Mouse (Mus musculus) CH12.LX (cell line): Measurements from ENCODE around the gene Tldc1. TPM values are rescaled to one million over a fixed set of nuclear protein-coding genes. Genes with fewer than 3 reads are reported as not detected.

Source experiments
- DNase-seq: peaks from one replicate; pipeline ENCODE4 v3.0.0-alpha.2; 2013; ENCODE audit errors: extremely low read depth
- H3K27ac ChIP-seq: 2 replicates; pipeline ENCODE4 v1.5.1; 2012; ENCODE audit warnings: low read depth, mild to moderate bottlenecking, control low read depth, moderate library complexity; ENCODE audit not compliant: insufficient read depth
- H3K27me3 ChIP-seq: replicated peaks from 2 replicates; pipeline ENCODE3; 2012; ENCODE audit warnings: inconsistent platforms
- H3K36me3 ChIP-seq, 2 experiments: replicated peaks in 1 of 2; 2 replicates each; pipeline versions ENCODE3 to v1.6.1; 2012; ENCODE audit warnings: inconsistent platforms in 1 of 2, low read length in 1 of 2, mild to moderate bottlenecking in 1 of 2, mixed read lengths in 1 of 2, moderate library complexity in 1 of 2; ENCODE audit not compliant: control insufficient read depth in 1 of 2, insufficient read depth in 1 of 2
- H3K4me1 ChIP-seq, 2 experiments: 2 replicates each; pipeline ENCODE4 v1.6.1; 2012; ENCODE audit warnings: inconsistent platforms in 1 of 2, moderate library complexity in 1 of 2; ENCODE audit not compliant: insufficient read depth in 2 of 2, control insufficient read depth in 1 of 2
- H3K4me2 ChIP-seq: 2 replicates; pipeline ENCODE4 v1.6.1; 2012; ENCODE audit warnings: low read depth, mild to moderate bottlenecking, control low read depth; ENCODE audit not compliant: poor library complexity, insufficient read depth, severe bottlenecking
- H3K4me3 ChIP-seq, 3 experiments: fragments of 150-350 bp in 1 of 3; sonication (generic) in 1 of 3; replicated peaks in 1 of 3; 2 replicates each; pipeline versions ENCODE3 to v1.5.1; 2011 to 2012; ENCODE audit warnings: low read depth in 2 of 3, low read length in 2 of 3, mild to moderate bottlenecking in 2 of 3, moderate library complexity in 2 of 3, control low read depth in 1 of 3, improper control_type of control experiment in 1 of 3, inconsistent platforms in 1 of 3, mixed read lengths in 1 of 3; ENCODE audit not compliant: poor library complexity in 1 of 3
- H3K79me2 ChIP-seq: replicated peaks from 2 replicates; pipeline ENCODE4 v1.6.1; 2012; ENCODE audit warnings: mild to moderate bottlenecking, moderate library complexity; ENCODE audit not compliant: control insufficient read depth, poor library complexity, insufficient read depth, severe bottlenecking; ENCODE audit errors: extremely low read depth
- H3K9ac ChIP-seq: 2 replicates; pipeline ENCODE4 v1.6.1; 2012; ENCODE audit warnings: low read depth, mild to moderate bottlenecking, control low read depth, moderate library complexity; ENCODE audit not compliant: insufficient read depth
- H3K9me3 ChIP-seq: replicated peaks from 2 replicates; pipeline ENCODE3; 2012; ENCODE audit warnings: low read length, inconsistent platforms, mixed read lengths
- BHLHE40 ChIP-seq: IDR thresholded peaks from 2 replicates; pipeline ENCODE4 v1.6.1; 2011; ENCODE audit warnings: mild to moderate bottlenecking, low read depth, low read length, improper control_type of control experiment
- CHD1 ChIP-seq: IDR thresholded peaks from 2 replicates; pipeline ENCODE4 v1.6.1; 2012; ENCODE audit warnings: low read depth, low read length, improper control_type of control experiment, inconsistent platforms
- CTCF ChIP-seq, 2 experiments: IDR thresholded peaks in 1 of 2; conservative IDR thresholded peaks in 1 of 2; 2 replicates each; pipeline ENCODE4 v1.5.1; 2011 to 2012; ENCODE audit warnings: low read depth in 2 of 2, low read length in 2 of 2, improper control_type of control experiment in 1 of 2, inconsistent platforms in 1 of 2, mild to moderate bottlenecking in 1 of 2, moderate library complexity in 1 of 2
- ELF1 ChIP-seq: IDR thresholded peaks from 2 replicates; pipeline ENCODE4 v1.6.1; 2014; ENCODE audit warnings: low read depth, mild to moderate bottlenecking, inconsistent platforms, low read length, improper control_type of control experiment
- ETS1 ChIP-seq: conservative IDR thresholded peaks from 2 replicates; pipeline ENCODE4 v1.6.1; 2012; ENCODE audit warnings: low read depth, mild to moderate bottlenecking, inconsistent platforms, low read length, improper control_type of control experiment, moderate library complexity
- JUND ChIP-seq: conservative IDR thresholded peaks from 2 replicates; pipeline ENCODE4 v1.6.1; 2011; ENCODE audit warnings: low read depth, low read length, improper control_type of control experiment
- MAX ChIP-seq: IDR thresholded peaks from 2 replicates; pipeline ENCODE4 v1.6.1; 2011; ENCODE audit warnings: low read length, improper control_type of control experiment
- MAZ ChIP-seq: IDR thresholded peaks from 2 replicates; pipeline ENCODE4 v1.6.1; 2012; ENCODE audit warnings: low read depth, mild to moderate bottlenecking, inconsistent platforms, low read length, improper control_type of control experiment, moderate library complexity
- MEF2A ChIP-seq: IDR thresholded peaks from 2 replicates; pipeline ENCODE4 v1.6.1; 2014; ENCODE audit warnings: low read depth, mild to moderate bottlenecking, inconsistent platforms, low read length, improper control_type of control experiment, borderline replicate concordance
- MXI1 ChIP-seq: IDR thresholded peaks from 2 replicates; pipeline ENCODE4 v1.6.1; 2011; ENCODE audit warnings: mild to moderate bottlenecking, low read depth, low read length, improper control_type of control experiment
- MYC ChIP-seq: IDR thresholded peaks from 2 replicates; pipeline ENCODE4 v1.6.1; 2011; ENCODE audit warnings: low read depth, mild to moderate bottlenecking, improper control_type of control experiment, low read length
- NELFE ChIP-seq: IDR thresholded peaks from 2 replicates; pipeline ENCODE4 v1.6.1; 2011; ENCODE audit warnings: low read depth, low read length, improper control_type of control experiment
- NRF1 ChIP-seq: IDR thresholded peaks from 2 replicates; pipeline ENCODE4 v1.6.1; 2014; ENCODE audit warnings: low read depth, mild to moderate bottlenecking, inconsistent platforms, low read length, improper control_type of control experiment, moderate library complexity
- POLR2A ChIP-seq: IDR thresholded peaks from 2 replicates; pipeline ENCODE4 v1.6.1; 2011; ENCODE audit warnings: low read depth, mild to moderate bottlenecking, improper control_type of control experiment, low read length
- POLR2AphosphoS2 ChIP-seq: IDR thresholded peaks from 2 replicates; pipeline ENCODE4 v1.6.1; 2011; ENCODE audit warnings: low read depth, low read length, improper control_type of control experiment
- RCOR1 ChIP-seq: conservative IDR thresholded peaks from 2 replicates; pipeline ENCODE4 v1.6.1; 2012; ENCODE audit warnings: low read depth, mild to moderate bottlenecking, inconsistent platforms, low read length, improper control_type of control experiment
- SMC3 ChIP-seq: IDR thresholded peaks from 2 replicates; pipeline ENCODE4 v1.6.1; 2011; ENCODE audit warnings: low read depth, low read length, improper control_type of control experiment
- TCF12 ChIP-seq: IDR thresholded peaks from 2 replicates; pipeline ENCODE4 v1.6.1; 2014; ENCODE audit warnings: low read depth, mild to moderate bottlenecking, inconsistent platforms, low read length, improper control_type of control experiment
- UBTF ChIP-seq: IDR thresholded peaks from 2 replicates; pipeline ENCODE4 v1.6.1; 2012; ENCODE audit warnings: low read depth, mild to moderate bottlenecking, inconsistent platforms, low read length, improper control_type of control experiment, moderate library complexity
- USF1 ChIP-seq: IDR thresholded peaks from 2 replicates; pipeline ENCODE4 v1.6.1; 2014; ENCODE audit warnings: low read depth, mild to moderate bottlenecking, inconsistent platforms, low read length, improper control_type of control experiment
- ZKSCAN1 ChIP-seq: IDR thresholded peaks from 2 replicates; pipeline ENCODE4 v1.6.1; 2012; ENCODE audit warnings: low read depth, inconsistent platforms, low read length, improper control_type of control experiment, borderline replicate concordance
- ZNF384 ChIP-seq: IDR thresholded peaks from 2 replicates; pipeline ENCODE4 v1.6.1; 2012; ENCODE audit warnings: low read depth, low read length, improper control_type of control experiment, inconsistent platforms
- dilution Hi-C: fragments of 300-500 bp; cut with MboI; formaldehyde crosslinking; loops from 2 replicates; pipeline ENCODE4 v1.14.3; 2020; ENCODE audit warnings: low sequenced_read_pairs; ENCODE audit not compliant: extremely low pct_unique_long_range_greater_than_20kb, extremely low pct_ligation_motif_present
- in situ Hi-C: fragments of 300-500 bp; cut with MboI; formaldehyde crosslinking; loops from 3 replicates; pipeline ENCODE4 v1.14.3; 2019; ENCODE audit warnings: low sequenced_read_pairs, low pct_ligation_motif_present, low pct_unique_long_range_greater_than_20kb, mixed read lengths
- polyA plus RNA-seq: library from polyadenylated mRNA; unstranded; fragments of >175 nt; gene quantifications from 2 replicates; pipeline ENCODE4 v1.2.1, GENCODE M21; 2012; ENCODE audit warnings: low read depth; ENCODE audit not compliant: insufficient read length
- total RNA-seq, 2 experiments: library from RNA; depleted of rRNA; stranded (reverse); fragments of 300-350 nt in 1 of 2; fragments of >200 nt in 1 of 2; gene quantifications; 2 replicates each; pipeline ENCODE4 v1.2.3; 2012 to 2014

Gene Tldc1
- total and polyA plus RNA-seq, 3 experiments = 3.8 to 10.4 (median 7.7) TPM

GRCm38 (mm10) chr8:119781086-119781840 is 3.0 kb upstream of the Tldc1 start:
- no peak overlapping the region for H3K4me2 ChIP-seq
- H3K27ac ChIP-seq = no peak overlapping the region
- no peaks in the 10 kb centered on the region for H3K9me3 ChIP-seq
- peaks cover 2% of the 10 kb centered on the region for H3K27me3 ChIP-seq
- TF ChIP-seq MAZ = no peak
- no peak for TF ChIP-seq ZKSCAN1
- no peak for TF ChIP-seq POLR2A
- TF ChIP-seq MXI1 = no peak
- TF ChIP-seq ELF1 = no peak
- no peak for TF ChIP-seq POLR2AphosphoS2
- TF ChIP-seq NRF1 = no peak
- TF ChIP-seq SMC3 = no peak
- TF ChIP-seq CHD1 = no peak
- TF ChIP-seq ETS1 = no peak
- TF ChIP-seq USF1 = no peak
- TF ChIP-seq JUND = no peak
- TF ChIP-seq MAX = no peak
- TF ChIP-seq ZNF384 = no peak
- peaks cover 17 to 62% of the 10 kb centered on the region in 2 experiments for H3K4me1 ChIP-seq
- no peak overlapping the region for H3K9ac ChIP-seq
- in situ Hi-C loops (loop anchor here (5.0 kb wide), 2 partner anchors 61 to 141 kb away; partner anchors contain the start of gene Cotl1), dilution Hi-C loops (no loop called here)
- DNase-seq = peak; percentile 49
- H3K4me3 ChIP-seq = no peak overlapping the region
- no peaks in the 10 kb centered on the region for H3K79me2 ChIP-seq
- H3K36me3 ChIP-seq = no peaks in the 10 kb centered on the region

- Histone ChIP-seq H3K4me2 (no peak overlapping the region), H3K9me3 (no peaks in the 10 kb centered on the region), H3K27me3 (peaks cover 2% of the 10 kb centered on the region), H3K4me3 (no peak overlapping the region), H3K79me2 (no peaks in the 10 kb centered on the region), H3K36me3 (no peaks in the 10 kb centered on the region), H3K27ac (no peak overlapping the region), H3K9ac (no peak overlapping the region), H3K4me1 (peaks cover 13 to 54% of the 10 kb centered on the region in 2 experiments)
- no peak for TF ChIP-seq JUND
- no peak for TF ChIP-seq ZKSCAN1
- no peak for TF ChIP-seq CTCF (conservative IDR thresholded peaks at IDR 0.05 in 1 of 2, IDR thresholded peaks at IDR 0.05 in 1 of 2; ENCODE audit: low read depth in 2 of 2, low read length in 2 of 2)
- TF ChIP-seq MXI1 = no peak
- TF ChIP-seq MEF2A = no peak
- TF ChIP-seq MAX = no peak
- TF ChIP-seq RCOR1 = no peak
- no peak for TF ChIP-seq BHLHE40
- TF ChIP-seq NRF1 = no peak
- TF ChIP-seq NELFE = no peak
- TF ChIP-seq ETS1 = no peak
- no peak for TF ChIP-seq UBTF
- no peak for TF ChIP-seq CHD1
- TF ChIP-seq TCF12 = no peak
- TF ChIP-seq MYC = no peak
- in situ Hi-C loops = loop anchor here (5.0 kb wide), 2 partner anchors 62 to 142 kb away; partner anchors contain the start of gene Cotl1
- no peak for DNase-seq
- dilution Hi-C loops = no loop called here
Observed at GRCm38 (mm10) chr8:119780402-119781049, 2.3 kb upstream of the Tldc1 start.
